ENCODE assay signal across 8 mouse cellular contexts in genomic region chr6:30693350-30693991, GRCm38 (mm10). TPM values are rescaled to one million over a fixed set of nuclear protein-coding genes. Genes with fewer than 3 reads are reported as not detected.
DNase-seq lines count a peak whose midpoint lies in the region; ATAC-seq and TF ChIP-seq lines count a peak whose summit lies in the region.

Gene Cep41, minus strand, starts transcription at chr6:30693749.

- no peaks in the 10 kb centered on the region for H3K36me3 ChIP-seq in heart, embryonic 11.5 days (ENCODE audit: control insufficient read depth, insufficient read depth, low read length)
- no peaks in the 10 kb centered on the region for H3K36me3 ChIP-seq in kidney, embryonic 16.5 days (ENCODE audit: insufficient read depth, low read length)
- H3K36me3 ChIP-seq in liver, adult 2 months (ENCODE audit: control insufficient read depth, insufficient read depth, low read length), result no peaks in the 10 kb centered on the region
- no peaks in the 10 kb centered on the region for H3K36me3 ChIP-seq in myocyte (ENCODE audit: control insufficient read depth, insufficient read depth)
- H3K36me3 ChIP-seq in splenic B cell, adult 2 months (ENCODE audit: control insufficient read depth, insufficient read depth, low read length, poor library complexity, severe bottlenecking), result no peaks in the 10 kb centered on the region

- H3K27ac ChIP-seq in heart, embryonic 11.5 days (ENCODE audit: low read depth, low read length), result peak within 1 kb of the TSS; percentile 98
- H3K27ac ChIP-seq in kidney, embryonic 16.5 days (ENCODE audit: low read length), result peak within 1 kb of the TSS; percentile 94
- peak within 1 kb of the TSS; percentile 79 for H3K27ac ChIP-seq in liver, adult 2 months (replicated peaks; ENCODE audit: insufficient read depth, low read depth, low read length)

- no peaks in the 10 kb centered on the region for H3K9me3 ChIP-seq in heart, embryonic 11.5 days (replicated peaks; ENCODE audit: control insufficient read depth, low read length)
- H3K9me3 ChIP-seq in kidney, embryonic 16.5 days (ENCODE audit: low read length), result no peaks in the 10 kb centered on the region

- H3K4me1 ChIP-seq in heart, embryonic 11.5 days (ENCODE audit: control insufficient read depth, insufficient read depth, low read length), result peaks cover 10% of the 10 kb centered on the region
- peaks cover 12% of the 10 kb centered on the region for H3K4me1 ChIP-seq in kidney, embryonic 16.5 days (ENCODE audit: insufficient read depth, low read length)
- H3K4me1 ChIP-seq in liver, adult 2 months (ENCODE audit: control insufficient read depth, insufficient read depth, low read length), result peaks cover 5% of the 10 kb centered on the region

- no peak for TF ChIP-seq CTCF in liver, adult 2 months (IDR thresholded peaks at IDR 0.05; ENCODE audit: low read depth, low read length)

- H3K79me2 ChIP-seq in liver, adult 2 months (ENCODE audit: control insufficient read depth, insufficient read depth, low read length), result no peaks in the 10 kb centered on the region
- H3K79me2 ChIP-seq in myocyte (ENCODE audit: control insufficient read depth, insufficient read depth), result no peaks in the 10 kb centered on the region

- no peaks in the 10 kb centered on the region for H3K27me3 ChIP-seq in heart, embryonic 11.5 days (ENCODE audit: control insufficient read depth, insufficient read depth, low read length)
- no peaks in the 10 kb centered on the region for H3K27me3 ChIP-seq in kidney, embryonic 16.5 days (ENCODE audit: insufficient read depth, low read length)
- no peaks in the 10 kb centered on the region for H3K27me3 ChIP-seq in liver, adult 2 months (ENCODE audit: control insufficient read depth, insufficient read depth, low read length)
- no peaks in the 10 kb centered on the region for H3K27me3 ChIP-seq in myocyte (ENCODE audit: control insufficient read depth, insufficient read depth, insufficient read length)
- H3K27me3 ChIP-seq in splenic B cell, adult 2 months (ENCODE audit: control insufficient read depth, insufficient read depth, low read length, poor library complexity, severe bottlenecking), result no peaks in the 10 kb centered on the region

- TF ChIP-seq POLR2A in liver, adult 2 months (IDR thresholded peaks at IDR 0.05; ENCODE audit: extremely low read depth, insufficient read depth, low read length), result peak; percentile 40; the same call in 1 of the 2 replicates
- TF ChIP-seq POLR2A in myocyte (IDR thresholded peaks at IDR 0.05; ENCODE audit: insufficient read length, low read depth), result peak; percentile 70

- peak within 1 kb of the TSS; percentile 77 for H3K9ac ChIP-seq in heart, embryonic 11.5 days (ENCODE audit: low read depth, low read length)
- peak within 1 kb of the TSS; percentile 76 for H3K9ac ChIP-seq in kidney, embryonic 16.5 days (replicated peaks; ENCODE audit: low read length)
- peak within 1 kb of the TSS; percentile 87 for H3K9ac ChIP-seq in liver, adult 2 months (ENCODE audit: low read depth, low read length)

- DNase-seq in B cell, adult 2 months, result peak; percentile 98
- DNase-seq in brain, adult 2 months (ENCODE audit: low read depth, low spot score), result peak; percentile 99
- DNase-seq in liver, adult 2 months (ENCODE audit: extremely low read depth, low read depth, low spot score), result peak; percentile 74
- peak; percentile 94 for DNase-seq in splenic B cell, adult 2 months (ENCODE audit: low read depth, low spot score)

- peak within 1 kb of the TSS; percentile 57 for H3K4me3 ChIP-seq in heart, embryonic 11.5 days (ENCODE audit: low read depth, low read length)
- peak within 1 kb of the TSS; percentile 61 for H3K4me3 ChIP-seq in kidney, embryonic 16.5 days (ENCODE audit: low read length)
- peak within 1 kb of the TSS; percentile 95 for H3K4me3 ChIP-seq in liver, adult 2 months (ENCODE audit: insufficient read depth, low read depth, low read length)
- H3K4me3 ChIP-seq in myocyte, result peak within 1 kb of the TSS; percentile 45

- peak within 1 kb of the TSS; percentile 70 for H3ac ChIP-seq in myocyte (ENCODE audit: control insufficient read depth, insufficient read length)

- H3K4me2 ChIP-seq in heart, embryonic 11.5 days, result peak within 1 kb of the TSS; percentile 74
- peak within 1 kb of the TSS; percentile 65 for H3K4me2 ChIP-seq in kidney, embryonic 16.5 days (replicated peaks; ENCODE audit: low read depth, low read length)
- H3K4me2 ChIP-seq in myocyte (ENCODE audit: low read depth), result peak within 1 kb of the TSS; percentile 72

- whole genome bisulfite sequencing in heart, embryonic 11.5 days (ENCODE audit: insufficient replicate concordance), result under 1% methylated on average over 52 of the region's 52 CpGs
- WGBS in kidney, embryonic 16.5 days, result 4% methylated on average over 49 of the region's 52 CpGs
- WGBS in liver, adult 2 months, result under 1% methylated on average over 42 of the region's 52 CpGs

- peak; percentile 94 for ATAC-seq in erythroblast, adult 5-6 weeks (replicated peaks; ENCODE audit: low FRiP score, poor library complexity, severe bottlenecking)
- ATAC-seq in heart, embryonic 11.5 days (replicated peaks; ENCODE audit: insufficient number of reproducible peaks, low FRiP score, low TSS enrichment), result peak; percentile 93
- ATAC-seq in kidney, embryonic 16.5 days (ENCODE audit: low FRiP score, low TSS enrichment), result peak; percentile 98

TF ChIP-seq in myocyte, 11 proteins besides CTCF, POLR2A, EP300 and RAD21:
- TF ChIP-seq REST (IDR thresholded peaks at IDR 0.05; ENCODE audit: insufficient read depth, insufficient read length) (no peak), CEBPB (IDR thresholded peaks at IDR 0.05; ENCODE audit: insufficient read depth, poor library complexity, severe bottlenecking) (no peak), MAX (IDR thresholded peaks at IDR 0.05; ENCODE audit: low read depth) (no peak), POLR2AphosphoS2 (IDR thresholded peaks at IDR 0.05; ENCODE audit: insufficient read length, low read depth) (peak; percentile 60), USF1 (IDR thresholded peaks at IDR 0.05; ENCODE audit: low read depth) (peak; percentile 29), E2F4 (IDR thresholded peaks at IDR 0.05; ENCODE audit: insufficient read depth) (peak; percentile 72), MYOG (IDR thresholded peaks at IDR 0.05; ENCODE audit: control insufficient read depth in 1 of 3, insufficient read depth in 1 of 3, insufficient read length in 2 of 3, low read depth in 2 of 3) (peak in 1 of 3 experiments; percentile 10)
TF ChIP-seq in myocyte: peak in this region for 4.

RNA-seq across cellular contexts. Expression of gene Cep41, which starts in this region (rescaled TPM):
- total RNA-seq in erythroblast, adult 5-6 weeks (2015; ENCODE audit: low replicate concordance), result 3.5 and 5.0 TPM in 2 replicates
- 0.77 and 4.5 TPM in 2 replicates for total RNA-seq in erythroblast, adult 5-6 weeks (2017; ENCODE audit: low replicate concordance)
- polyA plus RNA-seq in heart, embryonic 11.5 days (2014; fragmentation: Nextera tagmentation; extraction: Ambion mirVana), result 10.9 and 11.0 TPM in 2 replicates
- 20.6 and 21.6 TPM in 2 replicates for polyA plus RNA-seq in kidney, embryonic 16.5 days (2015; fragmentation: Nextera tagmentation; extraction: Ambion mirVana)
- total RNA-seq in liver, adult 2 months (2014; rRNA removed), result 2.5 TPM in 2 replicates
- 1.3 and 1.4 TPM in 2 replicates for polyA plus RNA-seq in liver, adult 2 months (2012; rRNA removed)
- 5.5 TPM for polyA plus RNA-seq in myocyte (2012; fragmentation: generic; extraction: Trizol)

Comparison
In these comparisons a context has a peak if more than half of its experiments do, and no peak if none do; other contexts are left out.
1. Peak in every context shown above with its lines: DNase-seq, ATAC-seq, H3K4me3 ChIP-seq and H3K27ac ChIP-seq.
2. H3K4me3 ChIP-seq: peak in every context shown above with its lines; median percentile 95 in liver, adult 2 months; 61 in kidney, embryonic 16.5 days; 57 in heart, embryonic 11.5 days; 45 in myocyte.